Mouse (Mus musculus) myocyte (in vitro differentiated cells): ENCODE measurements at regions not wholly inside any gene's neighbourhood (a gene's known extent, or its start where the extent isn't known, plus 50 kb on each side); places are given as distances from the start of the nearest gene placed in this dataset.

Source experiments
- CEBPB ChIP-seq: IDR thresholded peaks from 2 replicates; pipeline ENCODE4 v1.6.1; 2011; ENCODE audit warnings: mild to moderate bottlenecking, moderate library complexity; ENCODE audit not compliant: poor library complexity, insufficient read depth, severe bottlenecking
- E2F4 ChIP-seq: IDR thresholded peaks from one replicate; pipeline ENCODE4 v1.6.1; 2011; ENCODE audit warnings: mild to moderate bottlenecking, control low read depth, moderate library complexity; ENCODE audit not compliant: insufficient read depth
- MAX ChIP-seq: IDR thresholded peaks from one replicate; pipeline ENCODE4 v1.6.1; 2011; ENCODE audit warnings: low read depth, mild to moderate bottlenecking, control low read depth
- MYOD1 ChIP-seq, 3 experiments: IDR thresholded peaks; one replicate each; pipeline ENCODE4 v1.6.1; 2011; ENCODE audit warnings: control low read depth in 2 of 3, low read depth in 2 of 3, mild to moderate bottlenecking in 2 of 3, moderate library complexity in 1 of 3; ENCODE audit not compliant: insufficient read length in 2 of 3, control insufficient read depth in 1 of 3
- MYOG ChIP-seq, 3 experiments: IDR thresholded peaks; one replicate each; pipeline ENCODE4 v1.6.1; 2011; ENCODE audit warnings: control low read depth in 2 of 3, low read depth in 2 of 3, mild to moderate bottlenecking in 2 of 3; ENCODE audit not compliant: insufficient read length in 2 of 3, control insufficient read depth in 1 of 3, insufficient read depth in 1 of 3
- POLR2A ChIP-seq: IDR thresholded peaks from one replicate; pipeline ENCODE4 v1.6.1; 2011; ENCODE audit warnings: low read depth, mild to moderate bottlenecking, control low read depth, moderate library complexity; ENCODE audit not compliant: insufficient read length
- POLR2AphosphoS2 ChIP-seq: IDR thresholded peaks from one replicate; pipeline ENCODE4 v1.6.1; 2011; ENCODE audit warnings: low read depth, control low read depth; ENCODE audit not compliant: insufficient read length
- TCF12 ChIP-seq: IDR thresholded peaks from one replicate; pipeline ENCODE4 v1.6.1; 2011; ENCODE audit warnings: mild to moderate bottlenecking, control low read depth; ENCODE audit not compliant: poor library complexity, insufficient read depth, severe bottlenecking
- USF1 ChIP-seq: IDR thresholded peaks from one replicate; pipeline ENCODE4 v1.6.1; 2011; ENCODE audit warnings: low read depth, mild to moderate bottlenecking, control low read depth, moderate library complexity

DNA sequence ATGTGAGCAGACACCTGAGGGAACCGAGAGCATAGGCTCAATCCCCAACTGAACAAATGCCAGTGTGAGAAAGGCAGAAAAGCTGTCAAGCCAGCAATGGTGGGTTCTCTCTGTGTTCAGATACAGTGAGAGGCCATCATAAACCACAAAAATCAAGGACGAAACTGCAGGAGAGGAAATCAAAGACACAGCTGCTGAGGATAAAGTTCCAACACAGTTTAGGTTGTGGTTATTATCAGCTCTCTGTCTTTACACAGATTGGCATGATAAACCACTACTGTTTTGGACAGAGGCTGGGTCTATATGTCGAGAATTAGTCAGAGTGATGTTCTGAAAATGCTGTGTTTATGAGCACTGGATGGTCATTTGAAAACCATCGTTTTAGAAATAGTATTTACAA, 946.5 kb downstream of the Pla2g4a start:
- TF ChIP-seq POLR2A (no peak), POLR2AphosphoS2 (no peak), E2F4 (no peak), TCF12 (no peak), MYOD1 (IDR thresholded peaks at IDR 0.05; ENCODE audit: control insufficient read depth in 1 of 3, insufficient read length in 2 of 3, low read depth in 2 of 3) (peak in 1 of 3 experiments; percentile 5), MYOG (IDR thresholded peaks at IDR 0.05; ENCODE audit: control insufficient read depth in 1 of 3, insufficient read depth in 1 of 3, insufficient read length in 2 of 3, low read depth in 2 of 3) (peak in 1 of 3 experiments; percentile 25), MAX (no peak), CEBPB (no peak), USF1 (no peak)
